Mouse (Mus musculus): ENCODE data around the gene Rpe. TPM values are rescaled to one million over a fixed set of nuclear protein-coding genes. Genes with fewer than 3 reads are reported as not detected.

The Rpe gene
- polyA plus RNA-seq, 1 experiment from 2014 or later, result 39.4 TPM

DNA sequence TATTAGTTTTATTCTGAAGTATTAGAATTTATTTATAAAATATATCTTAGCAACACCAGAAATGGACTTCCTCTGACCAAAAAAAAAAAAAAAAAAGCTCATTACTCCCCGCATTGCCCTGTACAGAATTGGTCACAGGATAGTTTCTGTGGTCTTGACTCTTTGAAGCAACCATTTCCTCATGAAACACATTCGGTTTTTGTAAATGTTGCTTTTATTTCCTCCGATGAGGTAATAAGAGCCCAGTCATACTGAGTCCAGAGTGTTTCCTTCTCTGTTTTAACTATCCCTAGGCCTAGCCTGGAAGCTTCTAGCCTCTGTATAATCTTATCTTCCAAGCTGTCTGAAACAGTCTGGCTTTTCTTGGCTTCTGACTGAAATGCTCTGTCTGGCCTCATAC lies 12.2 kb downstream of the Rpe start:
- Histone ChIP-seq H3K36me3 (ENCODE audit: control insufficient read depth, insufficient read depth) (peaks cover 14% of the 10 kb centered on the region), H3K4me2 (ENCODE audit: low read length) (no peak overlapping the region), H3K27ac (ENCODE audit: low read length) (no peak overlapping the region), H3K27me3 (replicated peaks; ENCODE audit: control insufficient read depth, insufficient read depth, low read length) (no peaks in the 10 kb centered on the region), H3K9me3 (ENCODE audit: control insufficient read depth, low read length) (no peaks in the 10 kb centered on the region), H3K4me3 (replicated peaks; ENCODE audit: low read length) (no peak overlapping the region), H3K9ac (replicated peaks; ENCODE audit: low read depth, low read length) (no peak overlapping the region), H3K4me1 (replicated peaks; ENCODE audit: control insufficient read depth, insufficient read depth, low read length) (no peaks in the 10 kb centered on the region)
- no peak for ATAC-seq
- 99% methylated on average over 3 of the region's 3 CpGs for whole genome bisulfite sequencing

DNA sequence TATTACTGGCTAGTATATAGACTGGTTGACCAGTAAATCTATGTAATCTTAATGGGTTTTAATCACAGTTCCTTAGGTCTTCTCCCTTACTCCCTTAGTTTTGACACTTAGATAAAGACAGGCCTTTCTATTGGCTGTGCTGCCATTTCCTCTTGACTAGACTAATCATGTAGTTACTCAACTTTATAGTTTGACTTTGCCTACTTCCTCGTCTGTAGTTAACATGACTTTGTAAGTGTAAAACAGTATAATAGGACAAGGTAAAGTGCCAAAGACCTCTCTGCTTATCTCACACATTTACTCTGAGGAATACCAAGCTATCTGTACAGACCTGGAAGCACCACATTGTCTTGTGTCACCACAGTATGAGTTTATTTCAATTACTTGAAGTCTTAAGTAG lies 29.9 kb downstream of the Rpe start:
- no peak overlapping the region for H3K4me2 ChIP-seq (ENCODE audit: low read length)
- no peak overlapping the region for H3K9ac ChIP-seq (replicated peaks; ENCODE audit: low read depth, low read length)
- peaks cover 16% of the 10 kb centered on the region for H3K36me3 ChIP-seq (ENCODE audit: control insufficient read depth, insufficient read depth)
- no peak for ATAC-seq
- H3K27me3 ChIP-seq (replicated peaks; ENCODE audit: control insufficient read depth, insufficient read depth, low read length), result no peaks in the 10 kb centered on the region
- H3K27ac ChIP-seq (ENCODE audit: low read length), result no peak overlapping the region
- H3K9me3 ChIP-seq (ENCODE audit: control insufficient read depth, low read length), result no peaks in the 10 kb centered on the region
- WGBS, result 83% methylated on average over 1 of the region's 1 CpGs
- H3K4me3 ChIP-seq (replicated peaks; ENCODE audit: low read length), result no peak overlapping the region
- no peaks in the 10 kb centered on the region for H3K4me1 ChIP-seq (replicated peaks; ENCODE audit: control insufficient read depth, insufficient read depth, low read length)

GRCm38 (mm10) chr1:66768764-66769163 lies 68.1 kb downstream of the Rpe start:
- peaks cover 6% of the 10 kb centered on the region for H3K36me3 ChIP-seq (ENCODE audit: control insufficient read depth, insufficient read depth)
- H3K9me3 ChIP-seq (ENCODE audit: control insufficient read depth, low read length), result no peaks in the 10 kb centered on the region
- H3K4me3 ChIP-seq (replicated peaks; ENCODE audit: low read length), result no peak overlapping the region
- no peaks in the 10 kb centered on the region for H3K4me1 ChIP-seq (replicated peaks; ENCODE audit: control insufficient read depth, insufficient read depth, low read length)
- no peak overlapping the region for H3K27ac ChIP-seq (ENCODE audit: low read length)
- no peak overlapping the region for H3K4me2 ChIP-seq (ENCODE audit: low read length)
- H3K27me3 ChIP-seq (replicated peaks; ENCODE audit: control insufficient read depth, insufficient read depth, low read length), result no peaks in the 10 kb centered on the region
- no peak for ATAC-seq
- 94% methylated on average over 1 of the region's 1 CpGs for WGBS
- no peak overlapping the region for H3K9ac ChIP-seq (replicated peaks; ENCODE audit: low read depth, low read length)

Other genes with a start within 250 kb of the Rpe start
- 2.3 and 4.6 TPM in 2 replicates for gene Unc80, start 232.5 kb upstream of the Rpe start, polyA plus RNA-seq (2015; fragmentation: Nextera tagmentation; extraction: Ambion mirVana)
- 15.0 and 15.5 TPM in 2 replicates for gene Kansl1l, start 116.7 kb downstream of the Rpe start, polyA plus RNA-seq (2015; fragmentation: Nextera tagmentation; extraction: Ambion mirVana)
- 33.0 and 38.8 TPM in 2 replicates for gene Acadl, start 162.4 kb downstream of the Rpe start, polyA plus RNA-seq (2015; fragmentation: Nextera tagmentation; extraction: Ambion mirVana)
- gene Myl1, start 244.6 kb downstream of the Rpe start, polyA plus RNA-seq (2015; fragmentation: Nextera tagmentation; extraction: Ambion mirVana), result 0.38 and 2.5 TPM in 2 replicates

Data from forebrain, embryonic 16.5 days (tissue).